Mouse (Mus musculus) kidney, embryonic 16.5 days (tissue): ENCODE results near the gene Gm11639. TPM values are rescaled to one million over a fixed set of nuclear protein-coding genes. Genes with fewer than 3 reads are reported as not detected.

Experiments used
- ATAC-seq: fragments of 200-750 bp; cut with Nextera tagmentation; 2 replicates; pipeline ENCODE4 v1.8.0; 2017; ENCODE audit warnings: moderate TSS enrichment; ENCODE audit not compliant: low FRiP score, low TSS enrichment
- H3K27ac ChIP-seq: fragments of 300-500 bp; sonication (generic); 2 replicates; pipeline ENCODE4 v1.5.1; 2014; ENCODE audit warnings: low read length
- H3K27me3 ChIP-seq: fragments of 300-500 bp; sonication (generic); 2 replicates; pipeline ENCODE4 v1.6.1; 2014; ENCODE audit warnings: low read length, control low read depth, mixed read lengths; ENCODE audit not compliant: insufficient read depth
- H3K36me3 ChIP-seq: fragments of 300-500 bp; sonication (generic); 2 replicates; pipeline ENCODE4 v1.6.1; 2014; ENCODE audit warnings: low read length, control low read depth, mixed read lengths; ENCODE audit not compliant: insufficient read depth
- H3K4me1 ChIP-seq: fragments of 300-500 bp; sonication (generic); 2 replicates; pipeline ENCODE4 v1.6.1; 2014; ENCODE audit warnings: low read length, control low read depth, mixed read lengths; ENCODE audit not compliant: insufficient read depth
- H3K4me2 ChIP-seq: fragments of 300-500 bp; sonication (generic); replicated peaks from 2 replicates; pipeline ENCODE4 v1.6.1; 2014; ENCODE audit warnings: low read depth, low read length
- H3K4me3 ChIP-seq: fragments of 300-500 bp; sonication (generic); 2 replicates; pipeline ENCODE4 v1.5.1; 2014; ENCODE audit warnings: mild to moderate bottlenecking, low read length
- H3K9ac ChIP-seq: fragments of 300-500 bp; sonication (generic); replicated peaks from 2 replicates; pipeline ENCODE4 v1.6.1; 2014; ENCODE audit warnings: low read length
- H3K9me3 ChIP-seq: fragments of 300-500 bp; sonication (generic); 2 replicates; pipeline ENCODE4 v1.6.1; 2016; ENCODE audit warnings: low read length, control low read depth
- WGBS: fragments of 180-500 bp; shearing (Covaris S2); extraction: QIAGEN DNeasy Blood & Tissue Kit; methylation state at CpG from one replicate; pipeline ENCODE4 v1.1.7; 2014; 5-methylcytosine and 5-hydroxymethylcytosine counted together
- polyA plus RNA-seq: library from polyadenylated mRNA; unstranded; fragments of >200 nt; fragmentation: Nextera tagmentation; extraction: Ambion mirVana; gene quantifications from 2 replicates; pipeline ENCODE4 v1.2.1, GENCODE M21; 2015

The Gm11639 gene
- polyA plus RNA-seq, result 0.18 TPM in 1 of 2 replicates, not detected in the other

GRCm38 (mm10) chr11:104685548-104685947, at the start of gene Gm11639:
Gene Gm11639, plus strand, starts transcription at chr11:104685707.
- 21% methylated on average over 23 of the region's 23 CpGs for WGBS
- Histone ChIP-seq H3K4me3 (0 out of 2 replicates have a peak within 1 kb of the TSS, but pooled peaks have one; percentile 14), H3K9me3 (no peaks in the 10 kb centered on the region), H3K36me3 (no peaks in the 10 kb centered on the region), H3K4me1 (no peaks in the 10 kb centered on the region), H3K27me3 (no peaks in the 10 kb centered on the region), H3K9ac (no peak within 1 kb of the TSS; the same call in 1 of the 2 replicates), H3K27ac (no peak within 1 kb of the TSS), H3K4me2 (peak within 1 kb of the TSS; percentile 37)
- ATAC-seq, result peak; percentile 67; the same call in 1 of the 2 replicates

DNA sequence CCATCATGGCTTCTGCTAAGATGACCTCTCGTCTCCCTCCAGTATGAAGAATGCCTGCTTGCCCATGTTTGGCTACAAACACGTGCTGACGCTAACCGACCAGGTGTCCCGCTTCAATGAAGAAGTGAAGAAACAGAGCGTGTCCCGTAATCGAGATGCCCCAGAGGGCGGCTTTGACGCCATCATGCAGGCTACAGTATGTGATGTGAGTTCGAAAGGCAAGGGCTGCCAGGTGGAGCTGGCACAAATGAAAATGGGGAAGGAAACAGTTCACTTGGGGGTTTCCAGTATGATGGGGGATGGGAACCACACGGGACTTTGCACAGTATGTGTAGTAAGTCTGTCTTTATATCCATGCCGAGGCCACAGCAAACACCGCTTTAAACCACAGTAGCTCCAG, 48.5 kb upstream of the Gm11639 start:
- H3K27me3 ChIP-seq, result no peaks in the 10 kb centered on the region
- no peaks in the 10 kb centered on the region for H3K4me1 ChIP-seq
- H3K9me3 ChIP-seq, result no peaks in the 10 kb centered on the region
- no peak overlapping the region for H3K4me2 ChIP-seq
- H3K4me3 ChIP-seq, result no peak overlapping the region
- ATAC-seq, result no peak
- H3K27ac ChIP-seq, result no peak overlapping the region
- H3K36me3 ChIP-seq, result no peaks in the 10 kb centered on the region
- H3K9ac ChIP-seq, result no peak overlapping the region
- WGBS, result 81% methylated on average over 14 of the region's 14 CpGs

GRCm38 (mm10) chr11:104638006-104638405, 47.5 kb upstream of the Gm11639 start:
- Histone ChIP-seq H3K9ac (no peak overlapping the region), H3K4me2 (no peak overlapping the region), H3K9me3 (no peaks in the 10 kb centered on the region), H3K27me3 (no peaks in the 10 kb centered on the region), H3K4me1 (no peaks in the 10 kb centered on the region), H3K36me3 (no peaks in the 10 kb centered on the region), H3K27ac (no peak overlapping the region), H3K4me3 (no peak overlapping the region)
- ATAC-seq, result no peak
- WGBS, result 70% methylated on average over 5 of the region's 5 CpGs

- Histone ChIP-seq H3K4me2 (no peak overlapping the region), H3K27ac (no peak overlapping the region), H3K36me3 (no peaks in the 10 kb centered on the region), H3K9me3 (no peaks in the 10 kb centered on the region), H3K9ac (no peak overlapping the region), H3K27me3 (no peaks in the 10 kb centered on the region), H3K4me1 (no peaks in the 10 kb centered on the region), H3K4me3 (no peak overlapping the region)
- WGBS, result 65% methylated on average over 2 of the region's 2 CpGs
- ATAC-seq, result no peak
These were observed 46.6 kb upstream of the Gm11639 start for GRCm38 (mm10) chr11:104638906-104639305.

GRCm38 (mm10) chr11:104639634-104640033, 45.9 kb upstream of the Gm11639 start:
- Histone ChIP-seq H3K27me3 (no peaks in the 10 kb centered on the region), H3K4me2 (no peak overlapping the region), H3K9me3 (no peaks in the 10 kb centered on the region), H3K4me1 (no peaks in the 10 kb centered on the region), H3K9ac (no peak overlapping the region), H3K36me3 (no peaks in the 10 kb centered on the region), H3K27ac (no peak overlapping the region), H3K4me3 (no peak overlapping the region)
- 60% methylated on average over 9 of the region's 9 CpGs for WGBS
- no peak for ATAC-seq

GRCm38 (mm10) chr11:104640894-104641293, 44.6 kb upstream of the Gm11639 start:
- Histone ChIP-seq H3K36me3 (no peaks in the 10 kb centered on the region), H3K4me1 (no peaks in the 10 kb centered on the region), H3K9me3 (no peaks in the 10 kb centered on the region), H3K4me3 (no peak overlapping the region), H3K27ac (no peak overlapping the region), H3K27me3 (no peaks in the 10 kb centered on the region), H3K9ac (no peak overlapping the region), H3K4me2 (no peak overlapping the region)
- no peak for ATAC-seq
- WGBS, result 72% methylated on average over 10 of the region's 10 CpGs

- Histone ChIP-seq H3K27me3 (no peaks in the 10 kb centered on the region), H3K4me2 (no peak overlapping the region), H3K9ac (no peak overlapping the region), H3K4me3 (no peak overlapping the region), H3K9me3 (no peaks in the 10 kb centered on the region), H3K27ac (no peak overlapping the region), H3K36me3 (no peaks in the 10 kb centered on the region), H3K4me1 (no peaks in the 10 kb centered on the region)
- WGBS, result 83% methylated on average over 4 of the region's 4 CpGs
- no peak for ATAC-seq
These were observed 42.3 kb upstream of the Gm11639 start for GRCm38 (mm10) chr11:104643236-104643635.

DNA sequence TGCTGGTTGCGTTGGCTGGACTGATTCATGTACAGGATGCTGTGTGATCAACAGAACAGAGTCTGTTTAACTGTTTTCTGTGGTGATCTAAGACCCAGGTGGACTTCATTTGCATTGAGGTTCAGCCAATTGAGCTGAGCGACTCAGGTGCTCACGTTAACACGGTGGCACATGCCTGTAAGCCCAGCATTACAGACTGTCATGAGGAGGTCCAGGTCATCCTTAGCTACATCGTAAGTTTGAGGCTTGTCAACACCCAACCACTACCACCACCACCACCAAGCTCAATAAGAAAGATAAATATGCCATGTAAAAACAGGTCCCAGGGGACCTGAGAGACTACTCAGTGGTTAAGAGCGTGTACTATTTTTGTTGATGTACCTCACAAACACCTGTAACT, 40.1 kb upstream of the Gm11639 start:
- Histone ChIP-seq H3K4me1 (no peaks in the 10 kb centered on the region), H3K4me2 (no peak overlapping the region), H3K27me3 (no peaks in the 10 kb centered on the region), H3K27ac (no peak overlapping the region), H3K4me3 (no peak overlapping the region), H3K9me3 (no peaks in the 10 kb centered on the region), H3K36me3 (no peaks in the 10 kb centered on the region), H3K9ac (no peak overlapping the region)
- no peak for ATAC-seq
- WGBS, result 92% methylated on average over 6 of the region's 6 CpGs

GRCm38 (mm10) chr11:104646173-104646572, 39.3 kb upstream of the Gm11639 start:
- ATAC-seq, result no peak
- no peak overlapping the region for H3K27ac ChIP-seq

DNA sequence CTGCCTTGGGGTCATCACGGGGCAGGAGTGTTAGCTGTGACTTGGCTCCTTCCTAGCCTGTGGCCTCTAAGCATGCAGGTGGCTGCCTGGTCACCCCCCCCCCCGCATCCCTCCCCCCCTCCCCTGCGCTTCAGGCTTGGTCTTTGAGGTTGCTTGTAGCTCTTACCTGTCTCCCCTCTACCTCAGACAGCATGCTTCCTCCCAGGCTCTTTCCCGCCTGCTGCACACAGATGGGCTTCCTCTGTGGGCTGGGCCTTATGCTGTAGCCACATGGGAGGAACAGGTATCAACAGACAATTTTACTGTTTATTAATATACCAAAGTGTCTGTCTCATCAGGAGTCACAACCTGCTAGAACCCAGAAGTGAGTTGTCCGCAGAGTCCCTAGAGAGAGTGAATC, 38.9 kb upstream of the Gm11639 start:
- H3K27me3 ChIP-seq, result no peaks in the 10 kb centered on the region

More at GRCm38 (mm10) chr11:104646173-104646572, 39.3 kb upstream of the Gm11639 start:
- Histone ChIP-seq H3K27me3 (no peaks in the 10 kb centered on the region), H3K36me3 (no peaks in the 10 kb centered on the region), H3K4me2 (no peak overlapping the region), H3K4me3 (no peak overlapping the region), H3K9ac (no peak overlapping the region), H3K9me3 (no peaks in the 10 kb centered on the region), H3K4me1 (no peaks in the 10 kb centered on the region)
- 72% methylated on average over 4 of the region's 4 CpGs for WGBS

More for the DNA sequence above, 38.9 kb upstream of the Gm11639 start:
- no peak overlapping the region for H3K4me3 ChIP-seq
- no peak for ATAC-seq
- no peaks in the 10 kb centered on the region for H3K36me3 ChIP-seq
- H3K4me1 ChIP-seq, result no peaks in the 10 kb centered on the region
- WGBS, result 74% methylated on average over 3 of the region's 5 CpGs
- H3K9ac ChIP-seq, result no peak overlapping the region
- H3K9me3 ChIP-seq, result no peaks in the 10 kb centered on the region
- H3K4me2 ChIP-seq, result no peak overlapping the region
- no peak overlapping the region for H3K27ac ChIP-seq
